Mouse (Mus musculus): ENCODE data around the gene Dach1.

Gene Dach1

DNA sequence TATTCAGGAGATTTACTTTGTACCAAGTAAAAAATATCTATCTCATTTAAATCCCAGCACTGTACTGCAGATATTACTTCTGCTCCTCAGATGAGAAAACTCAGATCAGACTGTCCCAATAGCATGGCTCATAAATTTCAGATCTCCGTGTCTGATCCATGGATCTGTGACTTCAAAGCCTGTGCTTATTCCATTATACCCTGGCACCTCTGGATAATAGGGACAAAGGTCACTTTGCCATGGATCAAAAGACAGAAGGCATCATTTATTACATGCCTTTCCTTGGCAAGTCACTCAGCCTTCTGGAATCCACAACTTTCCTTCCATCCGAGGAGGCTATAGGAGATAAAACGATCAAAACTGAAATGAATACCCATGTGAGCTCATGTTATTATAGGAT, 132.4 kb downstream of the Dach1 start:
- in situ Hi-C loops (cut with MboI, MseI) = no loop called here

GRCm38 (mm10) chr14:98035261-98035660, 134.3 kb downstream of the Dach1 start:
- in situ Hi-C loops (cut with MboI, MseI) = no loop called here

DNA sequence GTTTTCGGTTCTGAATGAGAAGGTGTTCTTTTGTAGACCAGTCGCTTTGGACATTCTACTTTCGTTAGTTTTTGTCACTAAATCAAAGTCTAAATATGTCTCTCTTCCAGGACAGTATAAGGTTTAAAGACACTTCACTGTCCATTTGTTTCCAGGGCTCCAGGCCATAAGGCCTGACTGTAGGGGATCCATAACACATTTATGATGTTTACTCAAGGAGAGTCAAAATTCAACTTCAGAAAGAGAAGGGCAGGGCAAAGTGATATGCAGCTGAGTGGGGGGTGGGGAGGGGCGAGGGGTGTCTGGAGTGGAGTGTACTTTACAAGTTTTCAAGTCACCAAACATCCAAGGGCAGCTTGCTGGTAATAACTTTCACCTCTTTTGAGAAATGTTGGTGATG, 146.0 kb downstream of the Dach1 start:
- in situ Hi-C loops (cut with MboI, MseI) = no loop called here

- in situ Hi-C loops (cut with MboI, MseI) = no loop called here
Observed at GRCm38 (mm10) chr14:98014053-98014452, 155.5 kb downstream of the Dach1 start.

DNA sequence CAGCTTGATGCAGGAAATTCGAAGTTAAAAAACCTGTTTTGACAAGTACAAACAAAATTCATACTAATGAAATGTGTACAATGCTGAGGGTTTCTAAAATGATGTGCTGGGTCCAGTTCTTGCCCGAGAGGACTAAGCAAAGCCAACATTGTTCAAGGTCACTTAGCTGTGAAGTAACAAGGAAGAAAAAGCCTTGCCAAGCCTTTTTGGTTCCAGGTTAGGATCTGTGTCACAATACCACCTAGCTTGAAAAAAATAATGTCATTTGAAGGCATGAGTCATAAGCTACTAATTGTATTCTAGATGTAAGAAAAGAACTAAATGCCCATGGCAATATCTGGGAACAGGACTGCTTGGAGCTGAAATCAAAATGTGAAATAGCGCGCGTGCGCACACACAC, 161.1 kb downstream of the Dach1 start:
- in situ Hi-C loops (cut with MboI, MseI) = no loop called here

- in situ Hi-C loops (cut with MboI, MseI) = no loop called here
Observed at GRCm38 (mm10) chr14:98002021-98002680, 167.4 kb downstream of the Dach1 start.

DNA sequence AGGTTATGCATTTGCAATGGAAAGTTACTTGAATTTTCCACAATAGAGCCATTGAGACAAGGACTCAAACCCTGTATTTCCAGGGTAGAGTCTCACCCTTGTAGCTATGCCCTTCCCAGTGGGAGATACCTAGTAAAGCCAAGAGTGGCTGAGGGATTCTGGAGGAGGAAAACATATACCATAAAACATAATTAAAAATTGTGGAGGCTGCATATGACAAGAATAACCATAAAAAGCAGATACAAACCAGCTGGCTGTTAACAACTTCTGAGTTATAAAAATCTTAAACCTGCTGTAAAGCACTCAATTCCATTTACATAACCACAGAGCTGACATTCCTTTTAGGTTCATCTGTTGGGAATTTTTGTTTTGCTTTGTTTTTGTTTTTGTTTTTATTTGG, 171.0 kb downstream of the Dach1 start:
- in situ Hi-C loops (cut with MboI, MseI) = no loop called here

DNA sequence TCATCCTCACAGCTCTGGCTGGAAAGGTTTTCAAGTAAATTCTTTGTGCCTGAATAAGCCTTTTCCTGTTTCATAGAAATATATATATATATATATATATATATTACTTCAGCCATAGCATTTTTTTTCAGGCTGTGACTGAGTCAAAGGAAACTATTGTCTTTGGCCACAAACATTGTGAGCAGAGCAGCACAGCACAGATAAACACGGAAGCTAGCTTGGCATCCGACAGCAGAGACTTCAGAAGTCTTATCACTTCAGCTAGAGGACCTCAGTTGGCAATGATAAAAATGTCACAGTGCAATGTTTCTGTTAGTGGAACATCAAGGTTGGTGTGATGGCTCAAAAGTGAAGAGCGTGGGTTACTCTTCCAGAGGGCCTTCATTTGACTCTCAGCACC, 186.3 kb downstream of the Dach1 start:
- in situ Hi-C loops (cut with MboI, MseI) = no loop called here

GRCm38 (mm10) chr14:97982676-97983075, 186.9 kb downstream of the Dach1 start:
- in situ Hi-C loops (cut with MboI, MseI) = no loop called here

- in situ Hi-C loops (cut with MboI, MseI) = no loop called here
Observed at GRCm38 (mm10) chr14:97980879-97981278, 188.7 kb downstream of the Dach1 start.

DNA sequence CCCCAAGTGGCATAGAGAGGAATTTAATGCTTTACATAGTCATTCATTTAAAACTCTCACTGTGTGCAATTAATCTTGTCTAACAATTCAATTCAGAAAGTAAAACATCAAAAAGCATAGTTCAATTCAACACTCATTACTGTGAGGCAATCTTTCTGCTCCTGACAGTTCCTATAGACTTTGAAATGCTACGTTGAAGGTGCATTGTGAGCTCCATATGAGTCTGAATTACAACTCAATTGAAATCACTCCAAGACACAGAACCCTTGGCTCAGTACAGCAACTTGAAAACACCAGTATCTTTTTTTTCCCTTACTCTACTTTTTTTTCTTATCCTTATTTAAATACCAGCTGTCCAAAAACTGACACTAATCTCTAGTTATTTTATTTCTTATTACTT, 193.5 kb downstream of the Dach1 start:
- in situ Hi-C loops (cut with MboI, MseI) = no loop called here

- in situ Hi-C loops (cut with MboI, MseI) = no loop called here
Observed at GRCm38 (mm10) chr14:97975447-97975846, 194.1 kb downstream of the Dach1 start.

- in situ Hi-C loops (cut with MboI, MseI) = no loop called here
Observed at GRCm38 (mm10) chr14:97964543-97965069, 205.0 kb downstream of the Dach1 start.

- in situ Hi-C loops (cut with MboI, MseI) = no loop called here
Observed at GRCm38 (mm10) chr14:97963624-97964023, 205.9 kb downstream of the Dach1 start.

- in situ Hi-C loops (cut with MboI, MseI) = no loop called here
Observed at GRCm38 (mm10) chr14:97956356-97956755, 213.2 kb downstream of the Dach1 start.

- in situ Hi-C loops (cut with MboI, MseI) = no loop called here
Observed at GRCm38 (mm10) chr14:97945471-97945870, 224.1 kb downstream of the Dach1 start.

DNA sequence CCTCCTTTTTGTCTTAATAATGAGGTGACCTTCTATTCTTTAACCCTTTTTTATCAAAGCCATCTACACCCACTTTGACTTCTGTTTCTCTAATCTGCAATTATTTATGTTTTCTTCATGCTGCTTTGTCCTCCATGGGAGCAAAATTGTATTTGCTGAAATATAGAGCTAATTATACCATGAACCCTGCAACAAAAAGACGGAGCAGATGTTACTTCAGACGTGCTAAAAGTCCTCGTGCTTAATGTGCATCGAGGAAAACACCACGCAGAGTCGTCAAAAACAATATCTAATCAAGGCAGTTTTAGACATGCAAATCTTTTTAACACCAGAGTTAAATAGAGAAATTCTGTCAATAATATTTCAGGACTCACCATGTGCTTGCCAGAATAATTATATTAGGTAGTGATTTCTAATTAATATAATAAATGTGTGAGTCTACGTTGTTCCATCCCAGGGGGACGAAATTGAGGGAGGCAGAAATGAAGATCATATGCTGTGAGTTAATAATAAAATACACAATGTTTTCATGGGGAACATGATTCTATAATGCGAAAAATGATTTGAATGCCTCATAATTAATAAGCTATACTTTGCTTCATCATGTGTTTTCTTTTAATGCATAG, 224.8 kb downstream of the Dach1 start:
- in situ Hi-C loops (cut with MboI, MseI) = no loop called here

DNA sequence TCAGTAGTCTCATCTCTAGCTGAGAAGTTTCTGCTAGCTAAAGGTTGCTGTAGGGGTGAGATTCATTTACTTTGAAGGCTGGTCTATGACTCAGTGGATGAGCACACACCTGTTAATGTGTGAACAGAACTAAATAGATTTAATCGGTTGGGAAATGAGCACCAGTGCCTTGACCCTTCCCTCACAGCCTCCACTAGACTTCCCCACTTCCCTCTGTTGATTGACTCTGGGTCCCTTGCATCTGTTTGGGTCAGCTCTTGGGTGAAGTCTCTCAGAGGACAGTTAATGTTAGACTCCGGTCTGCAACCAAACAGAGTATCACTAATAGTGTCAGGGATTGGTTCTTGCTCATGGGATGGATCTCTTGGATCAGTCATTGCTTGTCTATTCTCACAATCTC, 227.2 kb downstream of the Dach1 start:
- in situ Hi-C loops (cut with MboI, MseI) = no loop called here

DNA sequence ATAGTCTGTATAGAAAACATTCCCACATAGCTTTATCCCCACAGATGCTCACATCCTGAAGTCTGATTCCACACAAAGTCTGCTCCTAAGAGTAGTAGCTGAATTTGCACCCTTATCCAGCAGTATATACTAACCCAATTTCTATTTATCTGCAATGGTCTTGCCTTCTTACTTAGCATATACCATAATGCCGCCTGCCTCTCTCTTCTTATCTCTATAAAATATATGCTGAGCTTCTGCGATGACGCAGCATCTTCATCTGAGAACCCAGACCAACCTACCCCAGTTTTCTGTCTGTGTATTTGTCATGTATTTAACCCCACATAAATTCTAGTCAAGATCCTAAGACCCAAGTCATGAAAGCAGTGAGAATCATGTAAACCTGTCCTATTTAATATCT, 272.9 kb downstream of the Dach1 start:
- in situ Hi-C loops (cut with MboI, MseI) = no loop called here

GRCm38 (mm10) chr14:97881976-97882375, 287.6 kb downstream of the Dach1 start:
- in situ Hi-C loops (cut with MboI, MseI) = no loop called here

- in situ Hi-C loops (cut with MboI, MseI) = no loop called here
Observed at GRCm38 (mm10) chr14:97871001-97871400, 298.6 kb downstream of the Dach1 start.

DNA sequence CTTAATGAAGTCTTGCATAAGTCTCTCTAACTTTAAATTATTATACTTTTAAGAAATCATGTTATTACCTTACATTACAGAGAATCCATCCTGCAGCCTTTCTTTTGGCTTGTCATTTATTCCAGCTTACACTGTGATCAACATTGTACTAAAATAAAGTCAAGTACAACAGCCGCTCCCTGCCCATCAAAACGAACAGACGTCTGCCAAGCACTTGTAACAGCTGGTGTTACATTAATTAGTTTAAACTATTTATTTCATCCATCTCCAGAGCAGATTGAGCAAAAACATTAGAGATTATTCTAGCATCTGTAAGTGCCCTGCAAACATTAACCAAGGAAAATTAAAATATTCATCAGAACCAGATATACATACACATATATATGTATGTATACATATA, 311.2 kb downstream of the Dach1 start:
- in situ Hi-C loops (cut with MboI, MseI) = no loop called here

DNA sequence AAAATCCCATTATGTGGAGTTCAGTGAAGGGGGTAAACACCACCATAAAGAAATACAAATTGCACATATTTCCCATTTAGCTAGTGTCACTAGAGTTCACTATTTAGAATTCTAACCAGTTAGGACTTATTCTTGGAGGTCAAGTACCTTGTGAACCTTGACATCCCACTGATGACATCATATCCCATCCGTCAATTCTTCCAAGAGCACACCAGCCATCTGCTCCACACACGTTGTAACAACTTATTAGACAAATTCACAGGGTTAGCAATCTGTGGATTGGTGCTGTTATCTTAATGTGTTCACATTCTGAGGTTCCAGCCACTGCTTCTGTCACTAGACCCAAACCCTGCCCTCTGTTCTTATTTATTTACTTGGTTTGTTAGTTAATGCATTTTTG, 312.3 kb downstream of the Dach1 start:
- in situ Hi-C loops (cut with MboI, MseI) = no loop called here
